Mouse (Mus musculus) neural tube, embryonic 10.5 days (tissue): Measurements from ENCODE around the gene Sorl1.
"Not testable (repeated sequence)": the region's sequence is repeated elsewhere in the genome, so short reads cannot be mapped to it uniquely, and the experiment has no call there.

ENCODE experiments used
- DNase-seq: peaks from one replicate; pipeline ENCODE4 v3.0.0-alpha.2; 2017; ENCODE audit warnings: low spot score; ENCODE audit errors: extremely low spot score

Gene Sorl1

GRCm38 (mm10) chr9:42094752-42095151, 29.3 kb downstream of the Sorl1 start:
- no peak for DNase-seq

GRCm38 (mm10) chr9:42094028-42094551, 30.0 kb downstream of the Sorl1 start:
- DNase-seq = no peak

- no peak for DNase-seq
Observed at GRCm38 (mm10) chr9:42092749-42093148, 31.3 kb downstream of the Sorl1 start.

- no peak for DNase-seq
Observed at GRCm38 (mm10) chr9:42091561-42091960, 32.5 kb downstream of the Sorl1 start.

GRCm38 (mm10) chr9:42087921-42088320, 36.2 kb downstream of the Sorl1 start:
- no peak for DNase-seq

- DNase-seq = no peak
Observed at GRCm38 (mm10) chr9:42085970-42086369, 38.1 kb downstream of the Sorl1 start.

- no peak for DNase-seq
Observed at GRCm38 (mm10) chr9:42083661-42084067, 40.4 kb downstream of the Sorl1 start.

GRCm38 (mm10) chr9:42081681-42082530, 42.2 kb downstream of the Sorl1 start:
- no peak for DNase-seq

GRCm38 (mm10) chr9:42080671-42081070, 43.4 kb downstream of the Sorl1 start:
- no peak for DNase-seq

- DNase-seq = no peak
Observed at GRCm38 (mm10) chr9:42077112-42077845, 46.8 kb downstream of the Sorl1 start.

- no peak for DNase-seq
Observed at GRCm38 (mm10) chr9:42076256-42076849, 47.7 kb downstream of the Sorl1 start.

- DNase-seq = no peak
Observed at GRCm38 (mm10) chr9:42075241-42075640, 48.9 kb downstream of the Sorl1 start.

- DNase-seq = no peak
Observed at GRCm38 (mm10) chr9:42072010-42072409, 52.1 kb downstream of the Sorl1 start.

- no peak for DNase-seq
Observed at GRCm38 (mm10) chr9:42070856-42071255, 53.2 kb downstream of the Sorl1 start.

- DNase-seq = no peak
Observed at GRCm38 (mm10) chr9:42069471-42069870, 54.6 kb downstream of the Sorl1 start.

GRCm38 (mm10) chr9:42067950-42068349, 56.1 kb downstream of the Sorl1 start:
- no peak for DNase-seq

- DNase-seq = no peak
Observed at GRCm38 (mm10) chr9:42065756-42066155, 58.3 kb downstream of the Sorl1 start.

GRCm38 (mm10) chr9:42063391-42063790, 60.7 kb downstream of the Sorl1 start:
- DNase-seq = no peak

- DNase-seq = no peak
Observed at GRCm38 (mm10) chr9:42062269-42062668, 61.8 kb downstream of the Sorl1 start.

GRCm38 (mm10) chr9:42059006-42059405, 65.1 kb downstream of the Sorl1 start:
- not testable (repeated sequence) for DNase-seq

GRCm38 (mm10) chr9:42056591-42056990, 67.5 kb downstream of the Sorl1 start:
- DNase-seq = no peak

- no peak for DNase-seq
Observed at GRCm38 (mm10) chr9:42055378-42055777, 68.7 kb downstream of the Sorl1 start.
